Mouse (Mus musculus) yolk sac, embryonic 10.5 days (tissue): Measurements from ENCODE around the gene Isg20l2.
A peak's percentile ranks its signal among the peaks of the same experiment; 100 is the strongest.

Experiments
- DNase-seq: peaks from one replicate; pipeline ENCODE4 v3.0.0-alpha.2; 2017; ENCODE audit warnings: low spot score

The Isg20l2 gene

DNA sequence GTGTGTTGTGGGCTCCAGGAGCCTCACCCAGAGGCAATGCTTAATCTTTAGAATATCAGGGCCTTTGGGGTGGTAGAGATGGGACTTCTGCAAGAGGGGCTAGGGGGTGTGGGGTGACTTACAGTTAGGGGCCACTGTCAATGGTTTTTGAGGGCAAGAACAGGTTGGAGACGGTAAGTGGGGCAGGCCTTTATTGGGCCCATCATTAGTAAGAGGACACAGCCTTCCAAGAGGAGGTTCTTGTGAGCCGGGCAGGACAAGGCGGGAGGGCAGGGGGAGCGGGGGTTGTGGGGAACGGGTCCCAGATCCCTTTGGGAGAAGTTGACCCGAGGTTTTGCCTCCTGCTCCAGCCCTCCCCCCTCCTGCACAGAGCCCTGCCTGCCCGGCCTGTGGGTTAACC is 16.6 kb upstream of the Isg20l2 start:
- DNase-seq: no peak

DNA sequence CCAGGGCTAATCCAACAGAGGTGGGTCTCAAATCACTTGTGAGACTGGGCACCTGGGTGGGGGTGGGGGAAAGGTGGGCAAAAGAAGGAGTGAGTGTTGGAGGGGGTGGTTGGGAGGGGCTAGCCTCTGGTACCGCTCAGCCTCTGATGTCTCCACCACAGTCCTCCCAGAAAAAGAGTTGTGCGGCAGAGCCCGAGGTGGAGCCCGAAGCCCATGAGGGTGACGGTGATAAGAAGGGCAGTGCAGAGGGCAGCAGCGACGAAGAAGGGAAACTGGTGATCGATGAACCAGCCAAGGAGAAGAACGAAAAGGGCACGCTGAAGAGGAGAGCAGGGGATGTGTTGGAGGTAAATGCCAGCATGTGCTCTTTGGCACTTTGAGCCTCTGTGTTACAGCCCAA is 16.2 kb upstream of the Isg20l2 start:
- no peak for DNase-seq

DNA sequence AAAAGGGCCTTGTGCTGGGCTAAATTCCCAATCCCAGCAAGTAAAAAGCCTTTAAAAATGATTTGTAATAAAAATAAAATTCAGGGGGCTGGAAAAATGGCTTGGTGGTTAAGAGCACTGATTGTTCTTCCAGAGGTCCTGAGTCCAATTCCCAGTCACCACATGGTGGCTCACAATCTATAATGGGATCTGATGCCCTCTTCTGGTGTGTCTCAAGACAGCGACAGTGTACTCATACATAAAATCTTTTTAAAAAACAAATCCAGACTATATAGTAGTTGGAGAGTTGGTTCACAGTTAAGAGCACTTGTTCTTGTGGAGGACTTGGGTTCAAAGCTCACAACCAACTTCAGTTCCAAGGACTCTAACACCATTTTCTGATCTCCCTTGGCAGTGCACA is 13.1 kb upstream of the Isg20l2 start:
- no peak for DNase-seq

DNA sequence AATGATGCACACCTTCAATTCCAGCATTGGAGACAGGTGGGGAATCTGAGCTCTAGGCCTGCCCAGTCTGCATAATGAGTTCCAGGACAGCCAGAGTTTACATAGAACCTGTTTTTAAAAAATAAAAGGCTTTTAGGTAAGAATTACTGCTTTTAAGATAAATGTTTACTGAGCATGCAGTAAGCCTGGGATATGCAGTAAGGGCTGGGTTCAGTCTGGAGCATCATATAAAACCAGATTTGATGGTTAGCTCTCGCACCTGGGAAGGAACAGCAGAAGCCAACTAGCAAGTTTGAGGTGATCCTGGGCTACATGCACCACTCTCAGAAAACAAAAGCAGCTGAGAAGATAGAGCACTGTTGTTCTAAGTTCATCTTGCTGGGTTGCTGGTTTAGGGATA is 11.6 kb upstream of the Isg20l2 start:
- DNase-seq: no peak

DNA sequence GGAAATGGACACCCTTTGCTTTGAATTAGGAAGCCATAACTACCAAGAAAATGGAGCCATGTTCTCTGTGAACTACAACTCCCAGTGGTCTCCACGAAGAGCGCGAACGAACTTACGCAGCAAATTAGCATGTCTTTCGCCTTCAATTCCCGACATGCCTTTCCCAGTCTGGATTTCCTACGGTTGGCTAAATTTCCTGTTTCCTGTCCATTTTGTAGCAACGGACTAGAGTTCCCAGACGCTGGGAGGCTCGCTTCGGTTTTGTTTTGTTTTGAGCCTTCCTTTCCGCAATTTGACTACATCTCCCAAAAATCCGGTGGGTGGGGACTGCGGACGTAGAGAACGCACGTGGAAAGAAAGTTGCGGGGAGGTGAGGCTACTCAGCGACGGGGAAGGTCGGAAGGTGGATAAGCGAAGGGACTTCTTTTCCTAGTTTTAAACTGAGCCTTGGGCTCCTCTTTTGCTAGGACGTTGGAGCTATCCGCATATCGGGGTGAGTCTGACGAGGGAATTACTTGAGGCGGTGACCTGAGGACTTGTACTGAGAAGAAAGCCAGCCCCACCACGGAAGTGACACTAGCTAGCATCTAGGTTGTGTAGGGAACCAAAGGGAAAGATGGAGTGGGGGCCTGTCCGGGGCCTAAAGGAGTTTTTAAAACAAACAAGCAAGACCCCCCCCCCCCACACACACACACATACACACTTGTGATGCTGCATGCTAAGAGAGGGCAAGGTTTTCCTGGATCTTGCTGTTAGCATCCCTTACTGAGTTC is 10.6 kb upstream of the Isg20l2 start, which contains the start of gene Mrpl24:
TSS of gene Mrpl24 (plus strand) at position 171 of the 773 bp plus-strand sequence.
- DNase-seq: peak; percentile 86

DNA sequence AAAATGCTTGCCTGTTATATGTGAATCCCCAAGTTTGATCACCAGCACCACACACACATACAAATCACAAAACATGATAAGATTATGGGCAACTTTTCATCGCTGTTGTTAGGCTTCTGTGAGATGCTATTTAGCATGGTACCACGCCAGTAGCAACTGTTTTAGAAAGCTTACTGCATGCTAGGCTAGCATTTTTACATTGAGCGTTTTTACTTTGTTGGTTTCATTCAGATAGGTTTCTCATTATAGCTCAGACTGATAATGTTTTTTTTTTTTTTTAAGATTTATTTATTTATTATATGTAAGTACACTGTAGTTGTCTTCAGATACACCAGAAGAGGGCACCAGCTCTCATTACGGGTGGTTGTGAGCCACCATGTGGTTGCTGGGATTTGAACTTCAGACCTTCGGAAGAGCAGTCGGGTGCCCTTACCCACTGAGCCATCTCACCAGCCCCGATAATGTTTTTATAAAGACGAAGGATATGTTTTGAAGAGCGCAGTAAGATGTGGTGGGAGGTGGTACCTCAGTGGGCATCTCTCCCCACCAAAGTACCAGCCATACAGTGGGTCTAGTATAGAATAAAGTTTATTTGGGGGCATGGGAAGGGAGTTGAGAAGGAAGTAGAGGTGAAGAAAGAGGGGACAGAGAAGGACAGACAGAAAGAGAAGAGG is 9.7 kb upstream of the Isg20l2 start:
- no peak for DNase-seq

DNA sequence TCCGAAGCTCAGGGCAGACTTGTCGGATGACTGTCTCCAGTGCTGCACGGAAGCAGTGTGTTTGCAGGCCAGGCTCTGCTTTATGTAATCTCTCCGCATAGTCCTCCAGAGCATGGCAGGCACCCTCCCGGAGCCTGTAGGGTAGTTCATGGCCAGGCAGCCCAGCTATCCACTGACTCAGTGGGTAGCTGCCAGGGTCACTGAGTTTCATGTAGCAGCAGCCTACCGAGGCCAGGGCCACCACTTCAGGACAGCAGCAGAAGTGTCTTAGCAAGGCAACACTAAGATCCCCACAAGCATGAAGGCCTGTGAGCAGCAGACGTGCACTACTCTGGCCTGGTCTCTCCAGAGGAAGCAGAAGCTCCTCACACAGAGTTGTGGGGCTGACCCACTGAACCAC is 5.1 kb upstream of the Isg20l2 start:
- no peak for DNase-seq

DNA sequence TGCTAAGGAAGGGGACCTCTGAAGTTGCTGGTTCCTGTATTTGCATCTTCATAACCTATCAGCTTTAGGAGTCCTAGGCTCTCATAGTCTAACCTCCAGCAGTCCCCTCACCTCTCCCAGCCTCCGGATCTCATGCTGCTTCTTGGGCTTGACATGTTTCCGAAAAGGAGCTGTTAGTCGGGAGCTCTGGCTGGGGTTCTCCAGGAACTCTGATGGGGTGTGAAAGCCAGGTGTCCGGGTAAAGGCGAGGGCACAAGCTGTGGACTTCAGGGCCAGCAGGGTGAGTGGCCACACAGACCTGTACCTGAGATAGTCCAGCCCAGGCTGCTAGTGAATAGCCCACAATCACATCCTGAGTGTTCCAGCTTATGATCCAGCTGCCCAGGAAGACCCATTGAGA is 2.7 kb upstream of the Isg20l2 start:
- DNase-seq: no peak

DNA sequence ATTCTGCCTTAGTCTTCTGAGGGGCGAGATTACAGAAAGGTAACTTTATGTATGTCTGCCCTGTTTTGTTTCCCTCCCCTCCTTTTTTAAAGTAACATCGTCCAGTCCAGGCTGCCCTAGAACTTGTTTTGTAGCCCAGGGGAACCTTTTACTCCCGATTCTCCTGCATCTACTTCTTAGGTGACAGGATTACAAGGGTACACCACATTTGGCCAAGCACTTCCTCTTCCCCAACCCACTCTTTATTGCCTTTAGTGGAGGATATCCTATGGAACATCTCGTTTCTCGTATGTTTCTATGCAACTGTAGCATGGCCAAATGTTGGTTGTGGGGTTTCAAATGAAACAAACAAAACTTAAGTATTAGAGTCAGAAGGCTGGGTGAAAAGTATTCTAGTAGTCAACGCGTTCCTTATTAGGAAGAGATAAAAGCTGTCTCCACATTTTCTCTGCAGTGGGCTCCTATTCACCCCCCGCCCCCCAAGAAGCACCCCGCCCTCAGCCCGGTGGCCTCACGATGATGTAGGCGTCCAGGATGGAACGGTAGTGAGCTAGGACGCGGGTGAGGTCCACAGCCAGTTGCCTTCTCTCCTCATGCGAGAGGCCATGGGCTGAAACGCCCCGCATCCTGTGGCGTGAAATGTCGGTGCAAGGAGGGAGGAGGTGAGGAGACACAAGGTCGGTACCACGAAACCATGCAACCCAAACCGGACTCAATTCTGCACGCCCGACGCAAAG is 605 bp upstream of the Isg20l2 start:
- DNase-seq: no peak

DNA sequence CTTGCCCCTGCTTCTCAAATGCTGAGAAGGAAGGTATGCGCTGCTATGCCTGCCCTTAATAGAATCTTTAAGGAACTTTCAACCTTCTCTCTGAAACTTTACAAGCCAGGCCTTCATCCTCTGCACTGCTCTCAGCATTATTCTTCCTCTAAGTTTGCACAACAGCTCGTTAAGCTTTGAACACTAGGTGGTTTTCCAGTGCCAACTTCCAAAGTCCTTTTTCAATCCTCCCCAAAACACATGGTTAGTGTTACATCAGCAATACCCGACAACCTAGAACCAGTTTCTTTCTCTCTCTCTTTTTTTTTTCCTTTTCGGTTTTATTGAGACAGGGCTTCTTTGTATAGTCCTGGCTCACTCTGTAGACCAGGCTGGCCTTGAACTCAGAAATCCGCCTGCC is 3.9 kb downstream of the Isg20l2 start:
- DNase-seq: no peak

DNA sequence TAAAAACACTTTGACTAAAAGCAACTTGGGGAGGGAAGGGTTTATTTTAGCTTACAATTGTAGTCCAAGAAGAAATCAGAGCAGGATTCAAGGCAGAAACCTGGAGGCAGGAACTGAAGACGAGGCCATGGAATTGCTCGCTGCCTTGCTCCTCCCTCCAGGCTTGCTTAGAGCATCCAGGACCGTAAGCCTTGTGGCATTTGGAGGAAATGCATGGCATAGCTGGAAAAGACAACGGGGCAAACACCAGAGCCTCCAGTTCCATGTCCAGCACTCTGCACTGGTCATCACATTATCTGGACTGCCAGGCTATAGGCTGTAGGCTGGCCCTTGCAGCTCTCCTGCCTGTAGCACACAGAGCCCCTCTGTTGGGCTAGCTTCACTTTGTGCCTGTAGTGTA is 4.4 kb downstream of the Isg20l2 start:
- DNase-seq: no peak

DNA sequence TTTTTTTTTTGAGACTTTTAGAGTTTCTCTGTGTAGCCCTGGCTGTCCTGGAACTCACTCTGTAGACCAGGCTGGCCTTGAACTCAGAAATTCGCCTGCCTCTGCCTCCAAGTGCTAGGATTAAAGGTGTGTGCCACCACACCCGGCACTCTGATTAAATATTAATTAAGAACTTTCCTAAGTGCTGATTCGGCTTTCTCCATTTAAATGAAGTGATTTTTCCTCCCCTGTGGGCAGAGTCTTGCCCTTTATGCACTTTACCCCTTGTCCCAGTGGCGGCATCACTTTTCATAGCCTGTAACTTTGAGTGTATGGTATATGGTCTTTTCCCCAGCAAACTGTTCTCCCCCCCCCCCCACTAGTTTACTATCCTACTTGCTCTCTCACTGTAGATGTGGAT is 5.1 kb downstream of the Isg20l2 start:
- no peak for DNase-seq

DNA sequence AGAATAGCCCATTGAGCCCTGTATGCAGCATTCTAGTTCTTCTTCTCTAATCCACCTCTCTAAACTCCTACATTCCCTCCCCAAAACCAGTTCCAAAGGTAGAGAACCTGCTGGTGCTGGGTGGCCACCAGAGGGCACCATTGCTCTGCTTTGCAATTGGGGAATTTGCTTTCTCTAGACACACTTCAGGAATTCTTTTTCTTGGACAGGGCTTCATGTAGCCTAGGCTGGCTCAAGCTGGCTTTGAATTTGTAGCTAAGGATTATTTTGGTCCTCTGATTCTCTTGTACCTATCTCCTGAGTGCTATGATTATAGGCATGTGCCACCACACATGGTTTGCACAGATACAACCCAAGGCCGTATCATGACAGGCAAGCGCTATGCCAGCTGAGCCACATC is 5.7 kb downstream of the Isg20l2 start:
- DNase-seq: peak; percentile 59

DNA sequence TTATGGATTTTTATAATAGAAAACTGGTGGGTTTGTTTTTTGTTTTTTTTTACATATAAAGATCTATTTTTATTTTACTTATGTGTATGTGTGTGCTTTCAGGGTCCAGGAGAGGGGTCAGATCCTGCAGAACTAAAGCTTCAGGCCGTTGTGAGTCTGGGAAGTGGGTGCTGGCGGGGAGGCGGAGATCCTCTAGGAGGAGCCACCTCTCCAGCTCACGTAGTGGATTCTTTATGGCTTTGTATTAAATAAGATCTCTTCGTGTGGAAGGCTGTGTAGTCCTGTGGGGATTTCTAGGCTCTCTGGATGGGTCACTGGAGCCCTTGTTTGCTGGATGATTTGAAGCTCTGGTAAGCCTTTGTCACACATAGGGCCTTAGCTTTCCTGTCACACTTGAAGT is 10.5 kb downstream of the Isg20l2 start:
- DNase-seq: no peak

DNA sequence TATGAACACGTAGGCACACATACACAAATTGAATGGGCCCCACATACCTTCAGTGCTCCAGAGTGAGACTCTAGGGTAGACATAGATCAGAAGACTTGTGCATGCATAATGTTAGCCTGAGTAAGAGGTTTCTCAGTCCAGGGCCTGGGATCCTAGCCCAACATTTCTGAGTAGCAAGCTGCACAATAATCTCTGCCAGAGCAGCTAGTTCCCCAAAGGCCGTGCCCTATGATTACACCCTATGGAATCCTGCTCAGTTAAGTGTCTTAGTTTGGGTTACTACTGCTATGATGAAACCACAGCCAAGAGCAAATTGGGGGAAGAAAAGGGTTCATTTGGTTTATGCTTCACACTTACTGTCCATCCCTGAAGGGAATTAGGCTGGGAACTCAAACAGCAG is 12.4 kb downstream of the Isg20l2 start:
- no peak for DNase-seq

DNA sequence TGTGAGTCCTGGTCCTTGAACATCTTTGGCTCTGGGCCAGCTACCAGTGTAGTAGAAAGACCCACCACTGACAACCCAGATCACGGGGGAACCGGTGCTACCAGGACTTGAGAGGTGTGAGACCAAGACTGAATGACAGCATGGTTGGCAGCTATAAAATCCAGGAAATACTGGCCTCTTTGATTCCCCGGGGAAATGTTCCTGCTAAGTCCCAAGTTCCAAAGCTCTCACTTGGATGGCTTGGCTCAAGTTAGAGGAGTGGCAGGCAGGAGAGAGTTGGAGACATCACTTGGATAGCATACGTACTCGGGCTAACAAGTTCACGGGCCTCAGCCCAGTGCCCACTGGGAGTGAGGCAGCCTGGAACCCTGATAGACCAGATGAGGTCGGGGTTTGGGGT is 13.5 kb downstream of the Isg20l2 start:
- no peak for DNase-seq

DNA sequence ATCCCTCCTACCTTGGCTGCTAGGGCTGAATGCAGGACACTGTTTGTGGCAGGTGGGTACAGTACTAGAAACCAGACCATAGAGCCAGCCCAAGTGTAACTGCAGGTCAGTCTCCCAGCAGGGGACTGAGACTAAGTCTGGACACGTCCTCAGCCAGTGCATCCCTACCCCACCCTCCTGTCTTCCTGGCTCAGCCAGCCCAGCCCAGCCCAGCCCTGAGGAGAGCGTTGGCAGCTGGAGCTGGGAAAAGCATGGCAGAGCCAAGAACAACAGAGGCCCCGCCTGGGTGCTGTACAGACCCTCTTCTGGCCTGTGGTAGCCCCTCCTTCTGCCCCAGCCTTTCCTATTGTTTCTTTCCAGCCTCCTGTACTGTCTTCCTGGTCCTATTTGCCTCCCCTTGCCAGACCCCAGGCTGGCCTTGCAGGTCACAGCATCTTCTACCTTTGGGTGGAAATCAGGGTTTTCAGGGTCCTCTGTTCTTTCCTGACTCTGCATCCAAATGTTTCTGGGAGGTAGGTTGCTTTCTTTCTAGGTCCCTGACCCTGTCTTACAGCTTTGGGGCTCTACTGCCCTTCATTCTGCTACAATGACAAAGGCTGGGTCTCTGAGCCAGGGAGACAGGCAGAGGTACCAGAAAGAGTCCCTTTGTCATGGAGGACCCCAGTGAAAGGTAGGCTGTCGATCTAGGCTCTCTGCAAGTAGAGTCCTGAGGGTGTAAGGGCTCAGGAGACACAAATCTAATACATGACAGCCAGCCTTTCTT is 14.9 kb downstream of the Isg20l2 start:
- DNase-seq: no peak

DNA sequence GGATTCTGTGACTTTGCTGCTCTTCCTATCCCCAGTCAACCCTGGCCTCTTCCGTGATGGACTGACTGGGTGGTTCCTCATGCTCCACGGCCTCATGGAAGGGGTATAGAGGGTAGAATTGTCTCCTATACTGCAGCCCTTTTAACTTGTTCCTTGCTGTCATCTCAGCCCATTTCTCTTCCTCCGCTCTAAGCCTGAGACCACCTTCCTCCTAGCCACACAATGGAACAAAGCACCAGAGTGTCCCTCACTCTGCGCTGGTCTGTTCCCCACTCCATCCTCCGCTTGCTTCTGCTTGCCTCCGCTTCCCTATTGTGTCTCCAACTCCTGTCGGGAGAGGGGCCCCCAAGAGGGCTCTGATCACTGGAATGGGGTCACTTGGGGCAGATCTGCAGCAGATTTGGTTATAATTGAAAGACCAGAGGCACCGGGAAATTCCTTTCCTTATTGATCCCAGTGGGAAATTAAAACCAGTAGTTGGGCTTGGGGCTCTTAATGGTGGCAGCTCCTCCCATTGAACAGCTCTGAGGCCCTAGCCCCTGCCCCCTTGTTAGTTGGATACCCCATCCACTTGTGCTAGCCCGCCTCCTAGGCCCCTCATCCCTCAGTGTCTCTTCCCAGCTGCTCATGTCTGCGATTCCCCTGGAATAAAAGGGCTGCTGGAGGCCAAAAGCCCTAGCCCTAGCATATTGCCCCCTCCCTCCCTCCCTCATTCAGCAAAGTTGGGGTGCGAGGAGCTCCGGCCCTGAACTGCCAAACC is 15.8 kb downstream of the Isg20l2 start:
- no peak for DNase-seq

DNA sequence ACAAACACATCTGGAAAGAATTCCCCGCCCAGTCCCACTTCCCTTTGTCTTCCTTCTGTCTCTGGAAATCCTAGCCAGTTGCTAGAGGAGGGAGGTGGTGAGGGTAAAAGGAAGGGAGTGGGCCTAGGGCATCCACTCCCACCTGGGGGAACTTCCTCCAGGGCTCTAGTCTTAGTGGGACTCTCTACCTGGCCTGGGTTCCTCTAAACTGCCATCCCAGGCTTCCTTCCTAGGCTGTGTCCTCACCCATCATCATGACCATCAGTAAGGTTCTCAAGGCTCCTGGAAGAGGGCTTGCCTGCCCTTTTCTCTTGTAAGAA is 16.4 kb downstream of the Isg20l2 start:
- no peak for DNase-seq

DNA sequence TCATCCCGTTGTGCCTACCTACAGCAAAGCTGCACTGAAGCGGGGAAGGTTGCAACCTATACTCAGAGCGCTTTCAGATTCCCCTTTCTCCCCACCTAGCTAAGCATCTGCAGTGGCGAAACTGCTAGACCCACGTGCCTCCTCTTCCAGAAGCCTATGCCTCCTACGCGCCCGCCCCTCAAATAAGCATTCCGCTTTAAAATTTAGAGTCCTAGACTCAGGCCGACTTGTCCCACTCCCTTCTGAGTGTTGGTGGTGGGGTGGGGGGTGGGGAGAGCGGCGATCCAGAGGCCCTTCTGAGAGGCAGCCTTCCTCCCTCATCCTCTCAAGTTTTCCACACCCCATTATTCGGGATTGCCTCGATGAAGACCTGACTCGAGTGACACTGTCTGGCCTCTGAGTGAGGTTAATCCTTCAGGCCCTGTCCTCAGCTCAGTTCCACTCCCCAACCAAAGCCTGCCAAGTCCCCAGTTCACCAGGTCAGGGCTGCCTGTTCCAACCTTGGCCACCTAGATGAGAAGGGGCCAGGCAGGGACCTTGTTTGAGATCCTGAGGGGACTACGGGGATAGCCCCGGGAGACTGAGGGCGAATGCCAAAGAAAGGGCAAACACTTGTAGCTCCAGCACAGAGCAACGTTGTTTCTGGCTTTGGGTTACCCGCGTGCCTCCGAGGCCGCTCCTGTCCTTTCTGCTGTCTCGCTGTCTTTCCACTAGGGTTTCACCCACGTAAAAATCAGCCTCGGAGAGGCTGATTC is 17.1 kb downstream of the Isg20l2 start:
- no peak for DNase-seq

DNA sequence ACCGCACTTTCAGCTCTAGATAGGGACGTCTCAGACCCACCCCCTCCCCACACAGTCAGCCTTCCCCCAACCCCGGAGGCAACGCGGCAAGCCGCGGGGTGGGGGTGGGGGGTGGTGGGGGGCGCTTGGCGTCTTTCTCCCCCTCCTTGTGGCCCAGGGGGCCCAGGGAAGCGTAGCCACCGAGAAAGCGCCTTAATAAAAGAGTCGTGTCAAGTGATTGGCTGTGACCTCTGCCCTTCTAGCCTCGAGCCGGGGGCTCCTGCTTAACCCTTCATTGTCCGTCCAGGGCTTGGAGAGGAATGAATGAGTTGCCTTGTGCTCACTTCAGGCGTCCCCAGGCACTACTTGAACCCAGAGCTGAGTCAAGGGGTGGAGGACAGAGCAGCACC is 17.7 kb downstream of the Isg20l2 start:
- DNase-seq: peak; percentile 77
